ENCODE assay signal across 28 mouse cellular contexts in the genomic region with DNA sequence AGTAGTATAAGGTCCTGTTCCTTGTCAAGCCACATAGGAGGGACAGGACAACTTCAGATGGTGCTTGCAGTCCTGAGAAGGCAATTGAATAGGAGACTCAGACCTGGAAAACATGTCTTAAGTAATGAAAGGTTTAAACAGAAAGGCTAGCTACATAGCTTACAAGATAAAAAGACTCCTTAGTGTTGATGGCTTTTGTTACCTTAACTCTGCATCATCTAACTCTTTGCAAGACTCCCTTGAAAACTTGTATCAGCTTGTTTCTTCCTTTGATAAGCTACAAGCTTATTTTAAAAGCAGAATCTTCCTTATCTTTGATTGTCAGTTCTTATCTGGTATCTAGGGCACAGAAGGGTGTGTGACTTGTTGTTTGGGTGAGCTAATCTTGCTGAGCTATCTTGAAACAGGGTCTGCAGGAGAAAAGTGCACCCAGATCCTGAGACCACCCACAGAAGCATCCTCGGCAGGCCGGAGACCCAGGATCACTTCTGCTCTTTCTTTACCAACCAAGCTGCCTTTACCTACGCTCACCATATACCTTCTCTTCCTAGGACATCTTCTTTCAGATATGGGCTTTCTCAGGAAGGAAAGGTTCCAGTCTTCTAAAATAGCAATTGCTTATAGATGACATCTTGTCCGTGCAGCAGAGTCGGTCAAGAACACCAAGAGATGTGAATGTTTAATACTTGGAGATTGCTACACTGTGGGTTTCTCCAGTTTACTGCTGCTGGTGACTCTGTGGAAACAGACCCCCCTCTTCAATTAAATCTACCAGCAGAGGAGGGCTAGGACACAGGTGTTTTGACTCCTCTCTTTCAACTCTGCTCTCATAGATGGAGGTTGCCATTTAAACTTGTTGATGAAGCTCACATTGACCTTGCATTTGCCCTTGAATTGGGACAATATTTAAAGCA. TPM values are rescaled to one million over a fixed set of nuclear protein-coding genes. Genes with fewer than 3 reads are reported as not detected.
A peak's percentile ranks its signal among the peaks of the same experiment; 100 is the strongest.
DNase-seq lines count a peak whose midpoint lies in the region; ATAC-seq and TF ChIP-seq lines count a peak whose summit lies in the region.
"Had no signal": no experiment of that assay in that cellular context is flagged by ENCODE, and none has a peak within 500 bp of the region (broad histone marks: within the 10 kb centered on the region; RNA-seq: fewer than 3 reads in every experiment).

No protein-coding gene starts in this region.

- H3K27ac ChIP-seq in heart, postnatal 0 days (ENCODE audit: low read depth) = peak overlapping the region; percentile 32; the same call in 1 of the 2 replicates
- no peak overlapping the region for H3K27ac ChIP-seq in heart, embryonic 10.5 days
- H3K27ac ChIP-seq: embryonic facial prominence, embryonic 10.5 days; embryonic facial prominence, embryonic 15.5 days; forebrain, embryonic 13.5 days; hindbrain, embryonic 10.5 days; hindbrain, embryonic 15.5 days; layer of hippocampus, adult 2 months; left cerebral cortex, adult 2 months; limb, embryonic 10.5 days; limb, embryonic 15.5 days; liver, embryonic 14.5 days; midbrain, embryonic 12.5 days had no signal

- no peak overlapping the region for H3K4me3 ChIP-seq in heart, postnatal 0 days (ENCODE audit: low read depth, low read length)
- no peak overlapping the region for H3K4me3 ChIP-seq in heart, embryonic 10.5 days
- H3K4me3 ChIP-seq: embryonic facial prominence, embryonic 10.5 days; embryonic facial prominence, embryonic 15.5 days; forebrain, embryonic 13.5 days; heart, embryonic 12.5 days; hindbrain, embryonic 10.5 days; hindbrain, embryonic 15.5 days; layer of hippocampus, adult 2 months; left cerebral cortex, adult 2 months; limb, embryonic 10.5 days; limb, embryonic 15.5 days; midbrain, embryonic 12.5 days had no signal

- no peak for ATAC-seq in heart, postnatal 0 days (ENCODE audit: insufficient read depth, low read depth)
- ATAC-seq: forebrain, embryonic 13.5 days had no signal

- no peaks in the 10 kb centered on the region for H3K27me3 ChIP-seq in heart, postnatal 0 days (ENCODE audit: control insufficient read depth, insufficient read depth, low read length)
- peaks cover 13% of the 10 kb centered on the region; the same call in 1 of the 2 replicates for H3K27me3 ChIP-seq in heart, embryonic 10.5 days (ENCODE audit: insufficient read depth, poor library complexity, severe bottlenecking)
- H3K27me3 ChIP-seq: embryonic facial prominence, embryonic 15.5 days; limb, embryonic 15.5 days had no signal

- H3K9ac ChIP-seq in heart, postnatal 0 days (replicated peaks; ENCODE audit: low read depth, low read length) = no peak overlapping the region
- H3K9ac ChIP-seq: embryonic facial prominence, embryonic 15.5 days; forebrain, embryonic 13.5 days; heart, embryonic 12.5 days; hindbrain, embryonic 15.5 days; limb, embryonic 15.5 days; liver, embryonic 14.5 days; lung, embryonic 14.5 days; midbrain, embryonic 12.5 days had no signal

- H3K36me3 ChIP-seq in heart, postnatal 0 days (replicated peaks; ENCODE audit: control insufficient read depth, insufficient read depth, low read length) = no peaks in the 10 kb centered on the region
- no peaks in the 10 kb centered on the region for H3K36me3 ChIP-seq in heart, embryonic 10.5 days
- H3K36me3 ChIP-seq: embryonic facial prominence, embryonic 10.5 days; embryonic facial prominence, embryonic 15.5 days; heart, embryonic 12.5 days; hindbrain, embryonic 10.5 days; hindbrain, embryonic 15.5 days; limb, embryonic 10.5 days; limb, embryonic 15.5 days; midbrain, embryonic 12.5 days had no signal

- TF ChIP-seq EP300 in heart, postnatal 0 days (IDR thresholded peaks at IDR 0.05; ENCODE audit: low read depth) = no peak

- H3K9me3 ChIP-seq in heart, postnatal 0 days (replicated peaks; ENCODE audit: control insufficient read depth, low read length) = no peaks in the 10 kb centered on the region
- H3K9me3 ChIP-seq in heart, embryonic 10.5 days = no peaks in the 10 kb centered on the region
- H3K9me3 ChIP-seq: embryonic facial prominence, embryonic 10.5 days; embryonic facial prominence, embryonic 15.5 days; forebrain, embryonic 13.5 days; heart, embryonic 12.5 days; hindbrain, embryonic 10.5 days; hindbrain, embryonic 15.5 days; limb, embryonic 10.5 days; limb, embryonic 15.5 days; midbrain, embryonic 12.5 days had no signal

- TF ChIP-seq CTCF in heart, postnatal 0 days (IDR thresholded peaks at IDR 0.05; ENCODE audit: low read depth) = no peak

- no peak overlapping the region; the same call in 1 of the 2 replicates for H3K4me2 ChIP-seq in heart, postnatal 0 days (ENCODE audit: low read depth, low read length)
- H3K4me2 ChIP-seq: embryonic facial prominence, embryonic 15.5 days; forebrain, embryonic 13.5 days; heart, embryonic 12.5 days; hindbrain, embryonic 15.5 days; limb, embryonic 15.5 days; lung, embryonic 14.5 days; midbrain, embryonic 12.5 days had no signal

- intact Hi-C loops in left cerebral cortex, postnatal 4 days (cut with DNase I) = no loop called here

- no peak for DNase-seq in heart, postnatal 0 days (ENCODE audit: low spot score)
- no peak for DNase-seq in heart, embryonic 10.5 days (ENCODE audit: low spot score)
- peak; percentile 48 for DNase-seq in thymus, postnatal 0 days (ENCODE audit: low spot score)
- DNase-seq in thymus, adult 18-20 months = no peak
- peak; percentile 76 for DNase-seq in induced T-regulatory cell, adult 2 months (ENCODE audit: low read depth)
- DNase-seq in thymus, postnatal 4 days = peak; percentile 47
- no peak for DNase-seq in adrenal gland, adult 18-20 months (ENCODE audit: low spot score in 2 of 2)
- DNase-seq in left cerebral cortex, postnatal 4 days = no peak
- DNase-seq: adrenal gland, adult 8-10 months; cerebellum, adult 8-10 months; cerebellum, postnatal 25 days; gastrocnemius, postnatal 14 days; heart, postnatal 10 days; kidney, adult 18-20 months; kidney, postnatal 36 days had no signal

- WGBS in heart, postnatal 0 days = 83% methylated on average over 5 of the region's 5 CpGs
- WGBS in heart, embryonic 10.5 days = 66% methylated on average over 5 of the region's 5 CpGs

- H3K4me1 ChIP-seq in heart, postnatal 0 days (ENCODE audit: control insufficient read depth, insufficient read depth) = peaks cover 3% of the 10 kb centered on the region; the same call in 1 of the 2 replicates
- peaks cover 11% of the 10 kb centered on the region; the same call in 1 of the 2 replicates for H3K4me1 ChIP-seq in heart, embryonic 10.5 days
- H3K4me1 ChIP-seq: forebrain, embryonic 13.5 days; hindbrain, embryonic 15.5 days had no signal

RNA-seq across cellular contexts. Expression of gene Ets1, which starts 19.2 kb away (rescaled TPM):
- total RNA-seq in heart, postnatal 0 days (2014; rRNA removed; ENCODE audit: low replicate concordance) = 55.8 and 72.7 TPM in 2 replicates
- 31.6 and 34.3 TPM in 2 replicates for polyA plus RNA-seq in heart, postnatal 0 days (2015; fragmentation: Nextera tagmentation; extraction: Ambion mirVana)
- 47.2 and 50.2 TPM in 2 replicates for polyA plus RNA-seq in heart, embryonic 10.5 days (2016; fragmentation: Nextera tagmentation; extraction: Ambion mirVana)
- polyA plus RNA-seq in thymus, postnatal 0 days (2015; fragmentation: Nextera tagmentation; extraction: Ambion mirVana) = 324 and 355 TPM in 2 replicates
- 10 to 100 TPM; 22.2 to 24.6 TPM for total RNA-seq in adrenal gland, adult 18-20 months (2021)
- 10 to 100 TPM; 26.5 to 27.2 TPM for total RNA-seq in left cerebral cortex, postnatal 4 days (2021)

Comparison
In these comparisons a context has a peak if more than half of its experiments do, and no peak if none do; other contexts are left out.
1. DNase-seq: peak in thymus, postnatal 0 days (single experiment), induced T-regulatory cell, adult 2 months (single experiment) and thymus, postnatal 4 days (single experiment); none in heart, postnatal 0 days (single experiment), heart, embryonic 10.5 days (single experiment), thymus, adult 18-20 months (0 of 2), adrenal gland, adult 18-20 months (0 of 2) and left cerebral cortex, postnatal 4 days (single experiment).